Mouse (Mus musculus) kidney, adult 8-10 months (tissue): Measurements from ENCODE around the gene Aip.
A peak's percentile ranks its signal among the peaks of the same experiment; 100 is the strongest.
"Not testable (repeated sequence)": the region's sequence is repeated elsewhere in the genome, so short reads cannot be mapped to it uniquely, and the experiment has no call there.

Source experiments
- DNase-seq, 2 experiments: peaks; one replicate each; pipeline ENCODE4 v3.0.0; 2022

Gene Aip

DNA sequence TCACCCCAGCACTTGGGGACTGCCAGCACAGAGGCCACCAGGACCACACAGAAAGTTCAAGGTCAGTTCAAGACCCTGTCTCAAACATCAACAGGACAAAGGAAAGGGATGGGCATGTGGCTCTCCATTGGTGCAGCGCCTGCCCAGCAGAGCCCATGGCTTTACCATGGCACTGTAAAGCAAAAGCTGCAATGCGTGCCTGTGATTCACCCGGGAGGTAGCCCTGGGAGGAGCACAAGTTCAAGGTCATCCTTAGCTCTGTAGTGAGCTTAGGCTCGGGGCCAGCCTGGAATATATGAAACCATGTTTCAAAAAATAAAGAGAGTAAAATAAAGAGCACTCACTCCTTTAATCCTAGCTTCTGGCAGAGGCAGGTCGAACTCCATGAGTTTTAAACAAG, 26.2 kb upstream of the Aip start:
- DNase-seq = no peak

DNA sequence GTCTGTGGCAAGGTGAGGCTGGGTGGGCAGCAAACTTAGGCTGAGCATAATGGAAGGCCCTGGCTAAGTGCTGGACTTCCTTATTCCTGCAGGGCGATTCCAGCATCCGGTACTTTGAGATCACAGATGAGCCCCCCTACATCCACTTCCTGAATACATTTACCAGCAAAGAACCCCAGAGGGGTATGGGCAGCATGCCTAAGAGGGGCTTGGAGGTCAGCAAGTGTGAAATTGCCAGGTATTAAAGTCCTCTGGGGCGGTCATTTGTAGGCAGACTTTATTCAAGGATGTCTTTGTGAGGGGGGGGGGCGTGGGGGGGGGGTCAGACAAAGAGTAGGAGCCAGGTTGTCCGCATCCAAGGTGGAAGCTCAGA, 25.8 kb upstream of the Aip start:
- no peak for DNase-seq

DNA sequence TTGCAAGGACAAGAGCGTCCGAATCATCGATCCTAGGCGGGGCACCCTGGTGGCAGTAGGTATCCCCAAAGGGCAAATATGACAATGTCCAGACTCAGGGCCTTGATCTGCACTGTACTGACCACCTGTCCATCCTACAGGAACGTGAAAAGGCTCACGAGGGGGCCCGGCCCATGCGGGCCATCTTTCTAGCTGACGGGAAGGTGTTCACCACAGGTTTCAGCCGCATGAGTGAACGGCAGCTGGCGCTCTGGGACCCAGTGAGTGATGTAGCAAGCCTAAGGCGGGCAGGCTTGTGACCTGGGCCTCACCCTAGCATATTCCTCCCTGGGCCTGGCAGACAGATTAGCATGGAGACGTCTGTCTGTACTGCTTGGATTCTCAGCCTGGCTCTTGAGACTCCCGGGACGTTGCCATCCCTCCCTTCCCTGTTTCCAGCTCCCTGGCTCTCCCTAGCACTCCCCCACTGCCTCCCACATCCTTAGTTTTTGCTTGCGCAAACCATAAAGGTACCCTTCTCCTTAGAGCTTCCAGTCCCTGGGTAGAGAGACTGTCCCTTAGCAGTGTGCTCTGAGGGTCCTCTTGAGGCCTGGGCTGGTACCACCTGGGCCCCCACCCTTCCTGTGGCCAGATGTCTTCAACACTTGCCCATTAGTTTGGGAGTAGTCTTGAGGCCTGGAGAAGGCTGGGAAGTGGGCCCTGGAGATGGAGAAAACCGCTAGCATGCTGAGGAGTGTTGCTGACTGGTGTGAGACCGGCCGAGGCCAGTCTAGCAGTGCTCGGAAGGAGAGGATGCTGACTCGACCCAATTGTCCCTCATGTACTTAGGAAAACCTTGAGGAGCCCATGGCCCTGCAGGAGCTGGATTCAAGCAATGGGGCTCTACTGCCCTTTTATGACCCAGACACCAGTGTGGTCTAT, 25.2 kb upstream of the Aip start:
- DNase-seq = no peak

DNA sequence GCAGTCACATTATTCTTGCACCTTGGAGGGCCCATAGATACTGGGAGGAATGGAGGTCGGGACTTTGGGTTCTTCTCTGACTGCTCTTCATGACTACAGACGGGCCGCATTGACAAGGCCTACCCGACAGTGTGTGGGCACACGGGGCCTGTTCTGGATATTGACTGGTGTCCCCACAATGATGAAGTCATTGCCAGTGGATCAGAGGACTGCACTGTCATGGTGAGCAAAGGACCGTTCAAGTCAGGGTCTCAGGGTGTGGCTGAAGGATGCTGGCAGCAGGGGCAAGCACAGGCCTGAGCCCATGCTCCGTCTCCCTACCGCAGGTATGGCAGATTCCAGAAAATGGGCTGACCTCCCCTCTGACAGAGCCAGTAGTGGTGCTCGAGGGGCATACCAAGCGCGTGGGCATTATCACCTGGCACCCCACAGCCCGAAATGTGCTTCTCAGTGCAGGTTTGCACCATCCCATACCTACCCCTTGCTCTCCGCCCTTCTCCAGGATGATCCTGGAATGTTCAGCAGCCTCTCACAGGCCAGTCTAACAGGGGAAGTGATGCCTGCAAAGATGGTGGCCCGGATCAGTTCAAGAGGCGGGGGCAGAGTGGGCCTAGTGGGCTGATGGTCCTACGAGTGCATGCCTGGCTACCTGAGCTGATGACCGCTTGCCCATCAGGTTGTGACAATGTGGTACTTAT, 24.3 kb upstream of the Aip start:
- no peak for DNase-seq

DNA sequence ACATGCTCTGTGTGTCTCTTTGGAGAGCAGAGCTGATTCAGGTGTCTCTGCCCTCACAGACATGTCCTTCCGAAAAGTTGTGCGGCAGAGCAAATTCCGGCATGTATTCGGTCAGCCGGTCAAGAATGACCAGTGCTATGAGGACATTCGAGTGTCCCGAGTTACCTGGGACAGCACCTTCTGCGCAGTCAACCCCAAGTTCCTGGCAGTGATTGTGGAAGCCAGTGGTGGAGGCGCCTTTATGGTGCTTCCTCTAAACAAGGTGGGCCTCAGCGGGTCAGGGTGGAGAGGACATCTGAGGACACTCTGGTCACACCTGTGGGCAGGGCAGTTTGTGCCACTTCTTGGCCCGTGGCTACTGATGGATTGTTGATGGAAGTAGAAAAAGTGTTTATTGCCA, 23.6 kb upstream of the Aip start:
- DNase-seq = no peak

DNA sequence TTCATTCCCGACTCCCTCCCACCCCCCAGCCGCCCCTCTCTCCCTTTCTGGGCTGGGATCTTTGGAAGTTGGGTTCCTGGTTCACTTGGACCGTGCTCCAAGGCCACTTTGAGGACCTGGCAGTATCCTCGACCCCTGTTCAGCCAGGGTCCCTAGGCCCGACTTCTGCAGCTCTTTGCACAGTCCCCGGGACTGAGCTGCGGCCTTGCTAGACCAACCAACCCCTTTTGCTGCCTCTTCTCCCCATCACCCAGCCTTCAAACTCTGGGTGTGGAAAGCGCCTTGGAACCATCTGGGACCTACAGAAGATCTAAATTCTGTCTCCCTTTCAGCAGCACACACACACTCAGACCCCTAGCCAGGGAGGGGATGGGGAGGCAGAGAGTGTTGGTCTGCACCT, 23.2 kb upstream of the Aip start:
- DNase-seq = no peak

DNA sequence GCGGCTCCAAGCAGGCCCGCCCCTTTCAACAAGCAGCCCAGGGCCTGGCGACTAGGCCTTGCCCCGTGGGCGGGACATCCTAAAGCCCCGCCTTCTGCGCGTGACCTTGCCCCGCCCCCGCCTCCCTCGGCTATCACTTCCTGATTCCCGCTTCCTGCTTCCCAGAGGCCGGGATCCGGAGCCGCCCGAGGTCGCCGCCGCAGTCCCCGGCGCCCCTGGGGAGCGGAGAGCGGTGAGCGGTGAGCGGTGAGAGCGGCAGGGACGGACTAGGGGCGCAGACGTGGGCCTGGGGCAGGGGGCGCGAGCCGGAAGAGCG, 22.8 kb upstream of the Aip start, which contains the start of gene Coro1b:
TSS of gene Coro1b (plus strand) at position 129 of the 316 bp plus-strand sequence.
- peak; percentile 97 to 98 for DNase-seq

DNA sequence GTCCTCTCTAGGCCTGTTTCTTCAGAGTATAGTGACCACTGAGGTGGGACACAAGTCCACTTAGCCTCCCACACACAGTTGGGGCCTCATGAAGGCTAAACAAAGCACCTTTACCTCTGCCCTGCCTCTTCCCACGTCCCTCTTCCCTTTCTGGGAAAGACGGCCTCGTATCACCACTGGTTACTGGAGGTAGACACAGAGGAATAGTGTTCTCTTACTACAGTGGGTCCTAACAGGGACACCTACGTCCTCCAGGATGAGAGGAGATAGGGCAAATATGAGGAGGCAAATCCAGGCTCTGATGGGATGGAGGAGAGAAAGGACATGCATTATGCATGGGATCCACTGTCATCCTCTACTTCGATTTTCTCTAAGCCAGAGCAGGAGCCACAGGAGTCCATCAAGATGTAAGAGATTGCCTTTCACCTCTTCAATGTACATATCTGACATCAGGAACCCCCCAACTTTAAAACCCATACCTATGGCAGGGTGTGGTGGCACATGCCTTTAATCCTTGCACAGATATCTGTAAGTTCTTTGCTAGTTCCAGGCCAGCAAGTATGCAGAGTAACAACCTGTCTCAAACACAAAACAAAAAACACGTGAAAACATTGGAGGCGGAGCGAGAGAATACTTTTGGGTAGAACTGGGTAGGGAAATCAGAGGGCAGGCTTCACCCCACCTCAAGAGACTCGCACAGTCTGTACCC, 22.3 kb upstream of the Aip start:
- no peak for DNase-seq

DNA sequence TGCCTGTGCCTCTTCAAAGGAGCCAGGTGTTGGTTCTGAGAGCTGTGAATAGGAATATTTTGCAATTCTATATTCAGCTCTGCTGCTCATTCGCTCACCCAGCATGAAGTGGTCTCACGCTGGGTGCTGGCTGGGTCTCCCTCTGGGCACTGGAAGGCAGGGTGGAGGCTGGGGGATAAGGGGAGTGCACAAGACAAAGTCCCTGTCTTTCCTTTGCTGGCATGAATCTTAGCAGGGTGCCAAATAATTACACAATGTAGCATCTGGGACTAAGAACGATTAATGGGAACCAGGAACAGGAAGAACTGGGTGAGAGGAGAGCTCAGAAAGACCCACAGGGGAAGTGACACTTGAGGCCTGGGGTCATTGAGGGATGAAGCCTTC, 21.4 kb upstream of the Aip start:
- no peak for DNase-seq

DNA sequence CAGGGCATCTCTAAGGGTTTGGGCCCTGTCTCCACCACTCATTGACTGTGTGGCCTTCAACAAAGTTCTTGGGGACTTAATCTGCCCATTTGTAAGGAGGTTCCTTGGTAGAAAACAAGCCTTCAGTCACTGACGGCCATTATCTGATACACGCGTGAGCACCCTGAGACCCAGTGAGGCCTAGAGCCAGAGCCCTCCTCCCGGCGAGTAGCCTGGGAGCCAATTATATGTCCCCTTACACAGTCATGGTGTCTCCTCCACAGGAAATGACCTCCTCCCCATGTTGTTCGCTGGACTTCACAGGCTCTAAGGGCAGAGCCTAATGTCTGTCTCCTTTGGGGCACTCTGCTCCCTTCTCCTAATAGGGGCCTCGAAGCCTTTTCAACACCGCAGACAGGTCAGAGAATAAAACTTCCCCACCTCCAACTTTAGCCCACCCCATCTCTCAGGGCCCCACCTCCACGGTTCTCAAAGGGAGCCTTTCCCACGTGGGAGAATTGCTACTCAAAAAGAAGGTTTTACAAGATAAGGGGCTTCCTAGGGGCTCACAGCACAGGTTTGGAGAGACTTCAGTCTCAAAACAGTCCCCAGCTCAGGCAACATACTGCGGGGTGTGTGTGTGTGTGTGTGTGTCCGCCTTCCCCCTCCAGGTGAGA, 20.8 kb upstream of the Aip start:
- DNase-seq = no peak

DNA sequence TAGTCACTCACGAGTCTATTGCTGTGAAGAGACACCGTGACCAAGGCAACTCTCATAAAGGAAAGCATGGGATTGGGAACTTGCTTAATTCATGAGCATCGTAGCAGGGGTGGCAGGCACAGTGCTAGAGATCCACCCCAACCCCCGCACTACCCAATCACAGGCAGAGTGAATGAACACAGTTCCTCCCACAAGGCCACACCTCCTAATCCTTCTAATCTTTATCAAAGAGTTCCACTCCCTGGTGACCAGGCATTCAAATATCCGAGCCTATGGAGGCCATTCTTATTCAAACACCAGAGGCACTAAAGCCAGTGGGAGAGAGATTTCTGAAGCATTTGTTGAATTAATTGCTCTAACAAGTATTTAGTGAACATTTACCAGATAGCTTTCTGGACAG, 20.3 kb upstream of the Aip start:
- DNase-seq = no peak

DNA sequence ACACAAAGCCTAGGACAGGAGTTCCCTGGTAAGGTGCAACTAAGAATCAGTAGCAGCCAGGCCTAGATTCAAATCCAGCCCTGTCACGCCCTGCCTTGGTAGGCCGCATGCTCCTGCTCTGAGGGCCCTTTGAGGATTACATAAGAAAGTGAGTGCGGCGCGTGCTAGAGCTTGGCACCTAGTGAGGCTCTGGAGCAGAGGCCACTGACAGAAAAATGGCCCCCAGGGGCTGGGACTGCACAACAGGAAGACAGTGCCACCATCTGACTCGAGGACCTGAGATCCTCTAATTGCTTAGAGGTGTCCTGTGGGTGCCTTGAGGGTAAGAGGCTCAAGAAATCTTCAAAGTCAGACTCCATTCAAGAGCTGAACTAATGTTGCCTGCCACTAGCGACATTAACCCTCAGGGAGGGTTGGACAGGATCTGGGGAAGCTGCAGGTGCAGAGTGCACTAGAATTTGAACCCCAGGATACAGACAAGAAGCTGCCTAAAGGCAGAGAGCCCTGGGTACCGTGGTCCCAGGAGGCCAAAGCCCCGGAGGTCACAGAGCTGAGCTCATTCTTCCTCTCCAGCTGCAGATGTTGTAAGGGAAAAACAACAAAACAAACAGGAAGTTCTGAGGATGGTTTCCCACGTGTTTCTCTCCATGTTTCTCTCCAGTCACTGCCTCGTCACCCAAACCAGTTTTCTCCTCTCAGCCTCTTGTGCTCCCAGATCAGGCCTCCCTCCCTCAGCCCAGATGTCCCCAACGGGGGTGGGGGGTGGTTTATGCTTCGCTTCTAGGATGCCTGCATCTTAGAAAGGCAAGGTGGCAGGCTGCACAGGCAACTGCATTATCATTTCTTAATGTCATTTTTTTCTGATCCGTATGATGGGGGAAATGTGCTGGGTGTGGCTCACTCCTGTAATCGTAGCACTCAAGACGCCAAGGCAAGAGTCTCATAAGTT, 19.2 kb upstream of the Aip start:
- DNase-seq = no peak

DNA sequence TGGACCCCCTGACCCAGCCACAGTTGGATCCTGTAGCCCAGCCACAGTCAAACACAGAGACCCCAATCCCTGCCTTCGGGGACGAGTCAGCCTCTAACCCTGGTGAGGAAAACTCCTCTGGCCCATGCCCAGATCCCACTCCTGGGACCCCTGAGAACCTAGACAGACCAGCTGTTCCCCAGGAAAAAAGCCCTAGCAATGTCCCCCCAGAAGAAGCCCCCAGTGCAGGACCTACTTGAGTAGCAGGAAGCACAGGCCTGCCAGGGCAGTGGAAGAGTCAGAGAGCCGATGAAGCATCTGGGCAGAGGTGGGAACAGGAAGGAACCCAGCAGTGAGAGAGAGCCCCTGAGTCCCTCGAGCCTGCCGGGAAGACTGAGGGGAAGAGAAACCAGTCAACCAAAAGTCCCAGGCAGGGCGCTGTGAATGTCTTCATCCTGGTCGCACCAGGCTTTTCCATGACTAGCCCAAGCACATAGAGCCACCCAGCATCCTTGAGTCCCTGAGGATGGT, 18.2 kb upstream of the Aip start, which contains the start of gene Cabp4:
TSS of gene Cabp4 (minus strand) at position 275 of the 510 bp plus-strand sequence.
- no peak for DNase-seq

DNA sequence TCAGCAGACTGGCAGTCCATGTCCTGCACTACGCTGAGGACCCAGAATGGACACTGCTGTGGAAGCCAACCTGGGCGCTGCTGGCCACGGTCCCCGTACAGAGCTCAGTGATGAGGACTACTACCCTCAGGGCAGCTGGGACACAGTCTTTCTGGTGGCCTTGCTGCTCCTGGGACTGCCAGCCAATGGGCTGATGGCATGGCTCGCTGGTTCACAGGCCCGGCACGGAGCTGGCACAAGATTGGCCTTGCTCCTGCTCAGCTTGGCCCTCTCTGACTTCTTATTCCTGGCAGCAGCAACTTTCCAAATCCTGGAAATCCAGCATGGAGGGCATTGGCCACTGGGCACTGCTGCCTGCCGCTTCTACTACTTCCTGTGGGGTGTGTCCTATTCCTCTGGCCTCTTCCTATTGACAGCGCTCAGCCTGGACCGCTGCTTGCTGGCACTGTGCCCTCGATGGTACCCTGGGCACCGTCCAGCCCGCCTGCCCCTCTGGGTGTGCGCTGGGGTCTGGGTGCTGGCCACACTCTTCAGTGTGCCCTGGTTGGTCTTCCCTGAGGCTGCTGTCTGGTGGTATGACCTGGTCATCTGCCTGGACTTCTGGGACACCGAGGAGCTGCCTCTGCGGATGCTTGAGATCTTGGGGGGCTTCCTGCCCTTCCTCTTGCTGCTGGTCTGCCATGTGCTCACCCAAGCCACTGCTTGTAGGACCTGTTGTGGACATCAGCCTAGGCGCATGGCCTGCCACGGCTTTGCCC, 16.9 kb upstream of the Aip start:
- peak; percentile 46 to 62 for DNase-seq

DNA sequence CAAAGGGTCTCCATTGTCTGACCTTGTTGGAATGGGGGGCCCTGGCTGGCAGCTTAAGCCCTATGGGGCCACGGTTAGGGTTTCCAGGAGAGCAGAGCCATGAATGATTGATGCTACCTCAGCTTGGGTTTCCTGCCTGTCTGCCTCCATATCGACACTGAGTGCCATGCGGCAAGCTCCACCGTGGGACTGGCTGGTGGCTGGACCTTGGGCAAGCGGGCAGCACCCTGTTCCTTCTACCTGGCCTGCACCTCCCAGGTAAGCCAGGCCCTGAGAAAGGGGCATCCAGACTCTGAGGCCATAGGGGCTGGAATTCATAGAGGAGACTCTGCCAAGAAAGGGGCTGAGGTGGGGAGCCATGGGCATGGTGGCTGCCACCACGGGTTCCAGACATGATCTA, 14.5 kb upstream of the Aip start:
- no peak for DNase-seq

DNA sequence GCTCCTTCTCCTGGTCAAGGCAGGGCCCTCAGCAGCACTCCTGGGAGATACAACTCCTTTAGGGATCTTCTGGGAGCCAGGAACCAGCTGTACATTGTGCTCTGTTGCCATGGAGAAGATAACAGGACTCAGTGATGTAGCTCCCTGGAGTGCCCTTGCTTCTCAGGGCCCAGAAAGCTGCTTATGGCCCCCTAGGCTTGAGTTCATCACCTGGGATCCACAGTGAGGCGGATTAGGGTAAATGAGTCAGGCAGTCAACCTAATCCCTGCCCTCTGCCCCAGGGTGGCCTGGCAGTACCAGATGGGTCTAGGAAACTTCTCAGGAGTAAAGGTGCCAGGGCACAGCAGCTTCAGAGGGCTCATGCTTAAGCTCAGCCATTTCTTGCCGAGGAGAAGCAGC, 13.8 kb upstream of the Aip start, which contains the start of gene Gpr152:
TSS of gene Gpr152 (plus strand) at position 342 of the 400 bp plus-strand sequence.
- no peak for DNase-seq

DNA sequence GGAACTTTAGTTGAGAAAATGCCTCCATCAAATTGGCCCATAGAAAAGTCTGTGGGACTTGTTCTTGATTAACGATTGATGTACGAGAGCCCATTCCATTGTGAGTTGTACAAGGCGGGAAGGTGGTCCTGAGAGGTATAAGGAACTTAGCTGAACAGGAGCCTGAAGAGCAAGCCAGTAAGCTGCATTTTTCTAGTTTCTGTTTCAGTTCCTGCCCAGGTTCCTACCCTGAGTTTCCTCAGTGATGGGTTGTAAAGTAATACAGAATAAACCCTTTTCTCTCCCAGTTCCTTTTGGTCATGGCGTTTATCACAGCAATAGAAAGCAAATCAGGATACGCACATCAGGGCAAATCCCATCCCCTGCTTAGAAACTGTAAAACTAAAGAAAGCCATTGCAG, 12.3 kb upstream of the Aip start:
- DNase-seq = no peak

DNA sequence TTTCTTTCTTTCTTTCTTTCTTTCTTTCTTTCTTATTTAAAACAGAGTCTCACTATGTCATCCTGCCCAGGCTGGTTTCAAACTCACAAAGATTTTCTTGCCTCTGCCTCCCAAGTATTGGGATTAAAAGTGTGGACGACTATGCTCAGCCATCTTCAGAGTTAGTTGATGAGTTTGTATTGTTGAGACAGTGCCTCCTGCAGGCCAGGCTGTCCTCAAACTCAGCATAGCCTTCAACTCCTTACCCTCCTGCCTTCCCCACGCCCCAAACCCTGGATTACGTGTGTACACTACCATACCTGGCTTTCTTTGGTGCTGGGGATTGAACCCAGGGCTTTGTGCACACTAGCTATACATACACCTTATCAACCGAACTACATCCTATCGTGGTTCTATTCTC, 10.8 kb upstream of the Aip start:
- no peak for DNase-seq

DNA sequence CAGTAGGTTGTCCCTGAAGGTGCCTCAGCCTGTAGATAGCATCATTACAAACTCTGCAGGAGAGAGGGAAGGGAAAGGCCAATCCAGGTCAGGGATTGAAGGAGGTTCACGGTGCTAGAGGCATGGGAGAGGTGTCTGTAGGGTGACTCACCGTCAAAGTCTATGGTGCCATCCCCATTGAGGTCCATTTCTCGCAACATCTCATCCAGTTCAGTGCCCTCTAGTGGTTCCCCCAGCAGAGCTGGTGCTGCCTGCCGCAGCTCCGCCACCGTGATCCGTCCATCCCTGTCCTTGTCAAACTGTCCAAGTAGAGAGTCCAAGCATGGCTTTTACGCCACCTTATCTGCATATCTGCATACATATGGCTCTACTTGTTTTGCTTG, 10.3 kb upstream of the Aip start:
- DNase-seq = not testable (repeated sequence)

DNA sequence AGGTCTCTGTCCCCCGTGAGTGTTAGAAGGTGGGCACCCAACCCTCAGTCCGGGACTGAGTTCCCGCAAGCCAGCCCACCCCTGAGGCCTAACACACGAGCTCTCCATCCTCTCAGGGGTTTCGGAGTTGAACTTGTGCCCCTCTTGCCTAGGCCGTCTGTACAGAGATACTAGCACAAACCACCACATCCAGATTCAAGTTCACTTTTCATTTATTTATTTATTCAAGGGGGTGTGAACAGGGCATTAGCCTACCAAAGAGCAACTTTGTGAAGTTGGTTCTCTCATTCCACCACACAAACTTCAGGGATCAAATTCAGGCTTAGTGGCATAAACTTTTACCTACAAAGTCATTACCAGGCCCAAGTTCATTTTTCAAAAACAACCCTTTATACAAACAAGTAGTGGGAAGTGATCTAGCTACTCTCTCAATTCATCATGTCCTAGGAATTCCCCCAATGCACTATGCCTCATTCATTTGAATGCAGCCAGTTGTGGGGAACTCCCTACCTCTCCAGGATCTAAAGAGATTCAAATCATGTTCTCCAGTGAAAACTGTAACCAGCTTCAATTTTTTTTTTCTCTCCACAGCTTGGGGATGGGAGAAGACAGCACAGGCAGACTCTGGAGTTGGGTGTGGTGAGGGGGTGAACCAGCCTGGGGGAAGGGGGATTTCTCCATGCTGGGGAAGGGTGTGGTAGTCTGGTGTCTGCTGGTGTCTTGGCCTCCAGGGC, 9.7 kb upstream of the Aip start:
- not testable (repeated sequence) for DNase-seq
